Mouse (Mus musculus) forebrain, embryonic 11.5 days (tissue): ENCODE results near the gene Dag1. TPM values are rescaled to one million over a fixed set of nuclear protein-coding genes. Genes with fewer than 3 reads are reported as not detected.

Experiments used
- ATAC-seq: fragments of 200-750 bp; cut with Nextera tagmentation; replicated peaks from 2 replicates; pipeline ENCODE4 v1.8.0; 2017; ENCODE audit warnings: moderate TSS enrichment; ENCODE audit not compliant: low FRiP score
- DNase-seq: peaks from one replicate; pipeline ENCODE4 v3.0.0-alpha.2; 2017; ENCODE audit warnings: low spot score
- H3K27ac ChIP-seq: fragments of 300-500 bp; sonication (generic); 2 replicates; pipeline ENCODE4 v1.5.1; 2014; ENCODE audit warnings: low read depth, low read length
- H3K27me3 ChIP-seq: fragments of 300-500 bp; sonication (generic); 2 replicates; pipeline ENCODE4 v1.6.1; 2014; ENCODE audit warnings: mild to moderate bottlenecking, low read length, mixed read lengths; ENCODE audit not compliant: control insufficient read depth, insufficient read depth
- H3K36me3 ChIP-seq: fragments of 300-500 bp; sonication (generic); 2 replicates; pipeline ENCODE4 v1.6.1; 2014; ENCODE audit warnings: mild to moderate bottlenecking, low read length, moderate library complexity, mixed read lengths; ENCODE audit not compliant: control insufficient read depth, insufficient read depth
- H3K4me1 ChIP-seq: fragments of 300-500 bp; sonication (generic); replicated peaks from 2 replicates; pipeline ENCODE4 v1.6.1; 2014; ENCODE audit warnings: low read length, mixed read lengths; ENCODE audit not compliant: control insufficient read depth, insufficient read depth
- H3K4me2 ChIP-seq: fragments of 300-500 bp; sonication (generic); 2 replicates; pipeline ENCODE4 v1.6.1; 2014; ENCODE audit warnings: low read depth, mild to moderate bottlenecking, low read length, moderate library complexity, mixed read lengths; ENCODE audit not compliant: severe bottlenecking
- H3K4me3 ChIP-seq: fragments of 300-500 bp; sonication (generic); 2 replicates; pipeline ENCODE4 v1.5.1; 2014; ENCODE audit warnings: low read depth, low read length
- H3K9ac ChIP-seq: fragments of 300-500 bp; sonication (generic); 2 replicates; pipeline ENCODE4 v1.6.1; 2014; ENCODE audit warnings: low read length
- H3K9me3 ChIP-seq: fragments of 300-500 bp; sonication (generic); 2 replicates; pipeline ENCODE4 v1.6.1; 2016; ENCODE audit warnings: low read length, mixed read lengths; ENCODE audit not compliant: control insufficient read depth
- whole genome bisulfite sequencing: fragments of 180-500 bp; shearing (Covaris S2); extraction: QIAGEN DNeasy Blood & Tissue Kit; methylation state at CpG from one replicate; pipeline ENCODE4 v1.1.7; 2014; 5-methylcytosine and 5-hydroxymethylcytosine counted together
- polyA plus RNA-seq: library from polyadenylated mRNA; unstranded; fragments of >200 nt; fragmentation: Nextera tagmentation; extraction: Ambion mirVana; gene quantifications from 2 replicates; pipeline ENCODE4 v1.2.1, GENCODE M21; 2014

The Dag1 gene
- polyA plus RNA-seq, 1 experiment from 2014 or later = 77.1 TPM

- DNase-seq (no peak), ATAC-seq (no peak)
- H3K36me3 ChIP-seq = no peaks in the 10 kb centered on the region
- H3K27ac ChIP-seq = no peak overlapping the region
- H3K4me1 ChIP-seq = no peaks in the 10 kb centered on the region
- no peak overlapping the region for H3K9ac ChIP-seq
- 93% methylated on average over 5 of the region's 5 CpGs for WGBS
- no peak overlapping the region for H3K4me2 ChIP-seq
- H3K27me3 ChIP-seq = no peaks in the 10 kb centered on the region
- no peak overlapping the region for H3K4me3 ChIP-seq
- no peaks in the 10 kb centered on the region; the same call in 1 of the 2 replicates for H3K9me3 ChIP-seq
Measured at GRCm38 (mm10) chr9:108156786-108157185, 107.0 kb downstream of the Dag1 start.

GRCm38 (mm10) chr9:108154814-108155213, 108.9 kb downstream of the Dag1 start:
- DNase-seq (no peak), ATAC-seq (no peak)
- Histone ChIP-seq H3K9ac (no peak overlapping the region), H3K4me1 (no peaks in the 10 kb centered on the region), H3K4me3 (no peak overlapping the region), H3K4me2 (no peak overlapping the region), H3K27ac (no peak overlapping the region), H3K27me3 (no peaks in the 10 kb centered on the region), H3K36me3 (no peaks in the 10 kb centered on the region), H3K9me3 (no peaks in the 10 kb centered on the region; the same call in 1 of the 2 replicates)
- WGBS = 88% methylated on average over 12 of the region's 12 CpGs

Other genes starting within 250 kb of the Dag1 start
- gene Gmppb, start 214.7 kb downstream of the Dag1 start, polyA plus RNA-seq = 19.9 and 20.7 TPM in 2 replicates
- 2.4 and 2.7 TPM in 2 replicates for gene Amigo3, start 210.8 kb downstream of the Dag1 start, polyA plus RNA-seq
- 0.28 and 0.56 TPM in 2 replicates for gene Mst1, start 183.5 kb downstream of the Dag1 start, polyA plus RNA-seq
- 34.7 and 37.0 TPM in 2 replicates for gene Rnf123, start 180.6 kb downstream of the Dag1 start, polyA plus RNA-seq
- gene Apeh, start 169.4 kb downstream of the Dag1 start, polyA plus RNA-seq = 53.3 and 61.5 TPM in 2 replicates
- 2.5 and 3.0 TPM in 2 replicates for gene Bsn, start 73.6 kb downstream of the Dag1 start, polyA plus RNA-seq
- 46.8 and 61.8 TPM in 2 replicates for gene Nicn1, start 26.5 kb upstream of the Dag1 start, polyA plus RNA-seq
- 25.1 and 25.9 TPM in 2 replicates for gene Amt, start 32.9 kb upstream of the Dag1 start, polyA plus RNA-seq
- gene Rhoa, start 42.2 kb upstream of the Dag1 start, polyA plus RNA-seq = 298 and 303 TPM in 2 replicates
- gene Tcta, start 42.2 kb upstream of the Dag1 start, polyA plus RNA-seq = 20.8 and 25.5 TPM in 2 replicates
- 740 and 778 TPM in 2 replicates for gene Gpx1, start 74.9 kb upstream of the Dag1 start, polyA plus RNA-seq
- gene Usp4, start 83.9 kb upstream of the Dag1 start, polyA plus RNA-seq = 131 and 138 TPM in 2 replicates
- 0.80 and 1.3 TPM in 2 replicates for gene 1700102P08Rik, start 128.8 kb upstream of the Dag1 start, polyA plus RNA-seq
- 0.69 and 0.89 TPM in 2 replicates for gene Ccdc36, start 164.5 kb upstream of the Dag1 start, polyA plus RNA-seq
- not detected in 2 replicates for gene BC048562, start 172.5 kb upstream of the Dag1 start, polyA plus RNA-seq
- gene Ccdc71, start 196.6 kb upstream of the Dag1 start, polyA plus RNA-seq = 42.5 and 45.2 TPM in 2 replicates
- 49.5 and 53.9 TPM in 2 replicates for gene Klhdc8b, start 197.6 kb upstream of the Dag1 start, polyA plus RNA-seq
- gene Lamb2, start 215.8 kb upstream of the Dag1 start, polyA plus RNA-seq = 31.8 and 40.9 TPM in 2 replicates
- gene Usp19, start 226.6 kb upstream of the Dag1 start, polyA plus RNA-seq = 84.0 and 90.0 TPM in 2 replicates
- gene Qars, start 243.7 kb upstream of the Dag1 start, polyA plus RNA-seq = 107 and 116 TPM in 2 replicates